Mouse (Mus musculus) forebrain, embryonic 13.5 days (tissue): ENCODE data around the gene Olfr372. TPM values are rescaled to one million over a fixed set of nuclear protein-coding genes. Genes with fewer than 3 reads are reported as not detected.

ENCODE experiments used
- polyA plus RNA-seq: library from polyadenylated mRNA; unstranded; fragments of >200 nt; fragmentation: Nextera tagmentation; extraction: Ambion mirVana; gene quantifications from 2 replicates; pipeline ENCODE4 v1.2.1, GENCODE M21; 2015

The Olfr372 gene
- polyA plus RNA-seq, 1 experiment from 2014 or later, result not detected

Other genes starting within 250 kb of the Olfr372 start
- gene Zfp709, start 159.2 kb upstream of the Olfr372 start, polyA plus RNA-seq, result 5.7 and 6.2 TPM in 2 replicates
- gene Zfp882, start 132.6 kb upstream of the Olfr372 start, polyA plus RNA-seq, result 15.1 and 18.7 TPM in 2 replicates
- gene Zfp617, start 132.6 kb upstream of the Olfr372 start, polyA plus RNA-seq, result 32.3 and 36.7 TPM in 2 replicates
- gene Zfp961, start 90.2 kb upstream of the Olfr372 start, polyA plus RNA-seq, result 23.3 and 24.0 TPM in 2 replicates
- gene Cyp4f18, start 31.6 kb upstream of the Olfr372 start, polyA plus RNA-seq, result 0.57 and 0.84 TPM in 2 replicates
- gene Olfr373, start 42.0 kb downstream of the Olfr372 start, polyA plus RNA-seq, result not detected in 2 replicates
- gene Olfr374, start 65.8 kb downstream of the Olfr372 start, polyA plus RNA-seq, result not detected in 2 replicates
- 308 and 315 TPM in 2 replicates for gene Tpm4, start 93.8 kb downstream of the Olfr372 start, polyA plus RNA-seq
- 115 and 119 TPM in 2 replicates for gene Rab8a, start 120.0 kb downstream of the Olfr372 start, polyA plus RNA-seq
- not detected in 2 replicates for gene Hsh2d, start 148.4 kb downstream of the Olfr372 start, polyA plus RNA-seq
- not detected in 2 replicates for gene Cib3, start 171.6 kb downstream of the Olfr372 start, polyA plus RNA-seq
- not detected in 2 replicates for gene Gm11034, start 172.4 kb downstream of the Olfr372 start, polyA plus RNA-seq
- gene Fam32a, start 178.5 kb downstream of the Olfr372 start, polyA plus RNA-seq, result 103 and 108 TPM in 2 replicates
- 211 and 235 TPM in 2 replicates for gene Ap1m1, start 198.8 kb downstream of the Olfr372 start, polyA plus RNA-seq